Mouse (Mus musculus) stomach, postnatal 0 days (tissue): ENCODE measurements around the gene Prkce.

Source experiments
- CTCF ChIP-seq: IDR thresholded peaks from 2 replicates; pipeline ENCODE4 v1.5.1; 2016; ENCODE audit warnings: antibody characterized with exemption, low read depth, mild to moderate bottlenecking, moderate library complexity
- EP300 ChIP-seq: optimal IDR thresholded peaks from 2 replicates; pipeline ENCODE3; 2016; ENCODE audit warnings: antibody characterized with exemption

DNA sequence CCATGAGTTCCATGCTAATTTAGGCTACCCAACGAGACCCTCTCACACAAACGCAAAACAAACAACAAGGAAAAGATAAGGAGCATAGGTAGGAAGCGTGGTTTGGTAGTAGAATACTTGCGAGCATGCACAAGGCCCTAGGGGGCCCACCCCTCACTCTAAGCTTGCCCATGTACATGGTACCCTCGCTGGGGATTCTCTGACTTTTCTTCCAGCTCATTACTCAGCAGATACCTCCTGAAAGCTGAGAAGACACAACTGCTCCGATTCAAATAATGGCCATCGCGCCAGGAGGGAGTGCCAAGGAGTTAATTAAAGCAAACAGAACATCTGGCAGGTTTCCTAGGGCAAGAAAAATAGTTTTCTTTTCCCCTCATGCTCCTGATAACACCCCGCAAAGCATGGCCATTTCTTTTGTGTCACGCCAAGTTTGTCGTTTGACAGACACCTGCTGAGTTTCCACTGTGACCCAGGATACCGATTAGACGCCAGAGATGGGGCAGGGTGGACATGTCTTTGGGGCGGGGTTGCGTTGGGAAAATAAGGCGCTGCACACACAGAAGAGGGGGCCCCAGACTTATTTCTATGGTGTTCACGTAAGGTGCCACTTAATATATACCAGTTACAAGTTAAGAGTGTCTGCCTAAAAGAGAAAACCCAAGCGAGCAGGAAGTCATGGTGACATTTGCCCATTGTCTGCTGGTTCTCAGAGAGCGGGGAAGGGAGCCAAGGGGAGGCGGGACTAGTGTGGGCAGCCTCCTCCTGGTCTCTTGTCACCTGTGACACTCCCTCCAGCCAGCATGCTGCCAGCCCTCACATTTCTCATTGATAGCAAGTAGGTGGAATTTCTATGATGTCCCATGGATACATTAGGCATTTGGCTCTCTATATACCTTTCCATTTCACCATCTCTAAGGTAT is 36.2 kb downstream of the Prkce start:
- TF ChIP-seq CTCF (no peak), EP300 (no peak)
